Mouse (Mus musculus): ENCODE data around the gene Rassf5.

Gene Rassf5

GRCm38 (mm10) chr1:131260309-131260656 lies 15.2 kb upstream of the Rassf5 start:
- in situ Hi-C loops (cut with MseI, MboI), result no loop called here

- in situ Hi-C loops (cut with MseI, MboI), result loop anchor here in 1 of 2 experiments (5.0 kb wide), 1 partner anchor 72 kb away; no protein-coding TSS in a partner anchor
These were observed 14.7 kb upstream of the Rassf5 start for GRCm38 (mm10) chr1:131259632-131260308.

GRCm38 (mm10) chr1:131257288-131257687 lies 12.2 kb upstream of the Rassf5 start:
- in situ Hi-C loops (cut with MseI, MboI), result loop anchor here in 1 of 2 experiments (5.0 kb wide), 1 partner anchor 70 kb away; no protein-coding TSS in a partner anchor

GRCm38 (mm10) chr1:131252516-131253250 lies 7.6 kb upstream of the Rassf5 start:
- in situ Hi-C loops (cut with MseI, MboI), result loop anchor here in 1 of 2 experiments (5.0 kb wide), 1 partner anchor 135 kb away; no protein-coding TSS in a partner anchor

GRCm38 (mm10) chr1:131246433-131247395 lies 1.7 kb upstream of the Rassf5 start:
- in situ Hi-C loops (cut with MseI, MboI), result loop anchor here (5.0 to 10.0 kb wide), 2 partner anchors 62 to 129 kb away; no protein-coding TSS in a partner anchor

GRCm38 (mm10) chr1:131245926-131246325 lies 868 bp upstream of the Rassf5 start:
- in situ Hi-C loops (cut with MseI, MboI), result loop anchor here (5.0 to 10.0 kb wide), 2 partner anchors 61 to 129 kb away; no protein-coding TSS in a partner anchor

GRCm38 (mm10) chr1:131244536-131245088 lies 446 bp downstream of the Rassf5 start:
- in situ Hi-C loops (cut with MseI, MboI), result loop anchor here (5.0 to 10.0 kb wide), 2 partner anchors 60 to 127 kb away; no protein-coding TSS in a partner anchor

GRCm38 (mm10) chr1:131242956-131243355 lies 2.1 kb downstream of the Rassf5 start:
- in situ Hi-C loops (cut with MseI, MboI), result loop anchor here in 1 of 2 experiments (10.0 kb wide), 1 partner anchor 58 kb away; no protein-coding TSS in a partner anchor

GRCm38 (mm10) chr1:131239576-131240193 lies 5.4 kb downstream of the Rassf5 start:
- in situ Hi-C loops (cut with MseI, MboI), result loop anchor here in 1 of 2 experiments (10.0 kb wide), 1 partner anchor 55 kb away; no protein-coding TSS in a partner anchor

- in situ Hi-C loops (cut with MseI, MboI), result no loop called here
These were observed 6.1 kb downstream of the Rassf5 start for GRCm38 (mm10) chr1:131238931-131239381.

GRCm38 (mm10) chr1:131236077-131236476 lies 9.0 kb downstream of the Rassf5 start:
- in situ Hi-C loops (cut with MseI, MboI), result no loop called here

- in situ Hi-C loops (cut with MseI, MboI), result no loop called here
These were observed 11.5 kb downstream of the Rassf5 start for GRCm38 (mm10) chr1:131233527-131233926.

GRCm38 (mm10) chr1:131228659-131229058 lies 16.4 kb downstream of the Rassf5 start:
- in situ Hi-C loops (cut with MseI, MboI), result no loop called here

GRCm38 (mm10) chr1:131228225-131228624 lies 16.8 kb downstream of the Rassf5 start:
- in situ Hi-C loops (cut with MseI, MboI), result no loop called here

GRCm38 (mm10) chr1:131224848-131225471 lies 20.1 kb downstream of the Rassf5 start:
- in situ Hi-C loops (cut with MseI, MboI), result no loop called here

GRCm38 (mm10) chr1:131223345-131223744 lies 21.7 kb downstream of the Rassf5 start:
- in situ Hi-C loops (cut with MseI, MboI), result no loop called here

- in situ Hi-C loops (cut with MseI, MboI), result no loop called here
These were observed 23.1 kb downstream of the Rassf5 start for GRCm38 (mm10) chr1:131221822-131222590.

- in situ Hi-C loops (cut with MseI, MboI), result no loop called here
These were observed 26.1 kb downstream of the Rassf5 start for GRCm38 (mm10) chr1:131218933-131219332.

GRCm38 (mm10) chr1:131213361-131213760 lies 31.7 kb downstream of the Rassf5 start:
- in situ Hi-C loops (cut with MseI, MboI), result no loop called here

Data from mouse trophoblast stem cell (cell line).